12 mouse cellular contexts compared by ENCODE assay signal in genomic region chr11:79279732-79280405, GRCm38 (mm10). TPM values are rescaled to one million over a fixed set of nuclear protein-coding genes. Genes with fewer than 3 reads are reported as not detected.
DNase-seq lines count a peak whose midpoint lies in the region; ATAC-seq and TF ChIP-seq lines count a peak whose summit lies in the region.
"Had no signal": no experiment of that assay in that cellular context is flagged by ENCODE, and none has a peak within 500 bp of the region (broad histone marks: within the 10 kb centered on the region; RNA-seq: fewer than 3 reads in every experiment).

No protein-coding gene starts in this region.

- H3K27me3 ChIP-seq in intestine, embryonic 14.5 days (replicated peaks; ENCODE audit: control insufficient read depth, insufficient read depth, low read length), result no peaks in the 10 kb centered on the region
- no peaks in the 10 kb centered on the region for H3K27me3 ChIP-seq in intestine, postnatal 0 days (replicated peaks; ENCODE audit: control insufficient read depth, insufficient read depth, low read length)
- no peaks in the 10 kb centered on the region for H3K27me3 ChIP-seq in embryonic facial prominence, embryonic 10.5 days (replicated peaks; ENCODE audit: low read depth, poor library complexity, severe bottlenecking)
- H3K27me3 ChIP-seq in hindbrain, embryonic 12.5 days, result no peaks in the 10 kb centered on the region
- H3K27me3 ChIP-seq: neural tube, embryonic 12.5 days had no signal

- H3K4me2 ChIP-seq in intestine, embryonic 14.5 days (ENCODE audit: low read length), result no peak overlapping the region
- no peak overlapping the region for H3K4me2 ChIP-seq in intestine, postnatal 0 days (replicated peaks; ENCODE audit: low read depth)
- no peak overlapping the region for H3K4me2 ChIP-seq in hindbrain, embryonic 12.5 days (replicated peaks)
- H3K4me2 ChIP-seq: neural tube, embryonic 12.5 days had no signal

- WGBS in intestine, embryonic 14.5 days, result 33% methylated on average over 2 of the region's 2 CpGs
- WGBS in intestine, postnatal 0 days, result 48% methylated on average over 2 of the region's 2 CpGs
- 40% methylated on average over 2 of the region's 2 CpGs for WGBS in embryonic facial prominence, embryonic 10.5 days
- WGBS in hindbrain, embryonic 12.5 days, result 58% methylated on average over 2 of the region's 2 CpGs

- H3K36me3 ChIP-seq in intestine, embryonic 14.5 days (ENCODE audit: control insufficient read depth, insufficient read depth, low read length), result no peaks in the 10 kb centered on the region
- H3K36me3 ChIP-seq in intestine, postnatal 0 days (ENCODE audit: control insufficient read depth, insufficient read depth), result no peaks in the 10 kb centered on the region
- no peaks in the 10 kb centered on the region for H3K36me3 ChIP-seq in embryonic facial prominence, embryonic 10.5 days (replicated peaks)
- H3K36me3 ChIP-seq in hindbrain, embryonic 12.5 days, result no peaks in the 10 kb centered on the region
- H3K36me3 ChIP-seq: neural tube, embryonic 12.5 days had no signal

- no peak overlapping the region for H3K4me3 ChIP-seq in intestine, embryonic 14.5 days (ENCODE audit: low read depth, low read length)
- no peak overlapping the region for H3K4me3 ChIP-seq in intestine, postnatal 0 days (ENCODE audit: low read depth, low read length)
- H3K4me3 ChIP-seq in embryonic facial prominence, embryonic 10.5 days, result no peak overlapping the region
- H3K4me3 ChIP-seq in hindbrain, embryonic 12.5 days, result no peak overlapping the region
- H3K4me3 ChIP-seq: neural tube, embryonic 12.5 days had no signal

- no peak for TF ChIP-seq CTCF in intestine, postnatal 0 days (IDR thresholded peaks at IDR 0.05; ENCODE audit: low read depth)

- H3K27ac ChIP-seq in intestine, embryonic 14.5 days (ENCODE audit: low read depth), result peak overlapping the region; percentile 69
- H3K27ac ChIP-seq in intestine, postnatal 0 days (ENCODE audit: low read depth, low read length), result no peak overlapping the region
- H3K27ac ChIP-seq in embryonic facial prominence, embryonic 10.5 days (replicated peaks), result peak overlapping the region; percentile 69
- peak overlapping the region; percentile 65 for H3K27ac ChIP-seq in hindbrain, embryonic 12.5 days
- H3K27ac ChIP-seq: neural tube, embryonic 12.5 days had no signal

- no peaks in the 10 kb centered on the region for H3K9me3 ChIP-seq in intestine, embryonic 14.5 days (ENCODE audit: control insufficient read depth, low read length)
- H3K9me3 ChIP-seq in intestine, postnatal 0 days (ENCODE audit: control insufficient read depth), result no peaks in the 10 kb centered on the region
- 0 out of 2 replicates have a peak, but pooled peaks cover 10% of the 10 kb centered on the region for H3K9me3 ChIP-seq in embryonic facial prominence, embryonic 10.5 days
- no peaks in the 10 kb centered on the region; the same call in 1 of the 2 replicates for H3K9me3 ChIP-seq in hindbrain, embryonic 12.5 days (replicated peaks)
- H3K9me3 ChIP-seq: neural tube, embryonic 12.5 days had no signal

- peak; percentile 36; the same call in 1 of the 2 replicates for ATAC-seq in intestine, embryonic 14.5 days (replicated peaks; ENCODE audit: low FRiP score, low TSS enrichment, low read depth)
- ATAC-seq in intestine, postnatal 0 days, result no peak
- ATAC-seq in hindbrain, embryonic 12.5 days (ENCODE audit: low FRiP score), result no peak

- DNase-seq in intestine, embryonic 14.5 days (ENCODE audit: low spot score), result no peak
- DNase-seq in 3T3-L1 (ENCODE audit: low read depth, low spot score), result peak; percentile 70
- peak; percentile 43 for DNase-seq in embryonic facial prominence, embryonic 10.5 days (ENCODE audit: low spot score)
- DNase-seq in layer of hippocampus, postnatal 36 days, result no peak
- no peak for DNase-seq in right cerebral cortex, postnatal 4 days
- no peak for DNase-seq in cerebellum, adult 8-10 months
- DNase-seq: adrenal gland, postnatal 25 days; kidney, adult 2 months had no signal

- no peak overlapping the region for H3K9ac ChIP-seq in intestine, embryonic 14.5 days (ENCODE audit: low read length)
- no peak overlapping the region for H3K9ac ChIP-seq in intestine, postnatal 0 days (ENCODE audit: low read depth, low read length)
- H3K9ac ChIP-seq in hindbrain, embryonic 12.5 days, result no peak overlapping the region
- H3K9ac ChIP-seq: neural tube, embryonic 12.5 days had no signal

- H3K4me1 ChIP-seq in intestine, embryonic 14.5 days (replicated peaks; ENCODE audit: control insufficient read depth, insufficient read depth, low read length), result peaks cover 8% of the 10 kb centered on the region
- H3K4me1 ChIP-seq in intestine, postnatal 0 days (replicated peaks; ENCODE audit: control insufficient read depth, insufficient read depth, low read length), result no peaks in the 10 kb centered on the region
- peaks cover 18% of the 10 kb centered on the region for H3K4me1 ChIP-seq in embryonic facial prominence, embryonic 10.5 days
- peaks cover 7% of the 10 kb centered on the region; the same call in 1 of the 2 replicates for H3K4me1 ChIP-seq in hindbrain, embryonic 12.5 days
- H3K4me1 ChIP-seq: neural tube, embryonic 12.5 days had no signal

RNA-seq across cellular contexts. Expression of gene Gm9964, which starts 16.8 kb away (rescaled TPM):
- polyA plus RNA-seq in intestine, embryonic 14.5 days (2014; fragmentation: Nextera tagmentation; extraction: Ambion mirVana), result not detected in 2 replicates
- not detected in 2 replicates for polyA plus RNA-seq in intestine, postnatal 0 days (2015; fragmentation: Nextera tagmentation; extraction: Ambion mirVana)
- not detected in 2 replicates for polyA plus RNA-seq in embryonic facial prominence, embryonic 10.5 days (2016; fragmentation: Nextera tagmentation; extraction: Ambion mirVana)
- not detected in 2 replicates for polyA plus RNA-seq in hindbrain, embryonic 12.5 days (2016; fragmentation: Nextera tagmentation; extraction: Ambion mirVana)
- total RNA-seq in layer of hippocampus, postnatal 36 days (2021), result under 1 TPM in 1 of 2 experiments, not detected in 1; 0.50 TPM
- total RNA-seq: adrenal gland, postnatal 25 days had no signal
- polyA plus RNA-seq: kidney, adult 2 months; liver, embryonic 16.5 days; neural tube, embryonic 12.5 days had no signal

RNA-seq across cellular contexts. Expression of gene Wsb1, which starts 25.4 kb away (rescaled TPM):
- polyA plus RNA-seq in intestine, embryonic 14.5 days (2014; fragmentation: Nextera tagmentation; extraction: Ambion mirVana), result 282 and 315 TPM in 2 replicates
- polyA plus RNA-seq in intestine, postnatal 0 days (2015; fragmentation: Nextera tagmentation; extraction: Ambion mirVana), result 64.7 and 70.5 TPM in 2 replicates
- polyA plus RNA-seq in embryonic facial prominence, embryonic 10.5 days (2016; fragmentation: Nextera tagmentation; extraction: Ambion mirVana), result 270 and 301 TPM in 2 replicates
- polyA plus RNA-seq in hindbrain, embryonic 12.5 days (2016; fragmentation: Nextera tagmentation; extraction: Ambion mirVana), result 552 and 643 TPM in 2 replicates
- 10 to 100 TPM; 77.1 to 81.3 TPM for total RNA-seq in layer of hippocampus, postnatal 36 days (2021)

RNA-seq across cellular contexts. Expression of gene Nf1, which starts 59.6 kb away (rescaled TPM):
- 10.0 and 10.9 TPM in 2 replicates for polyA plus RNA-seq in intestine, embryonic 14.5 days (2014; fragmentation: Nextera tagmentation; extraction: Ambion mirVana)
- 6.3 and 8.3 TPM in 2 replicates for polyA plus RNA-seq in intestine, postnatal 0 days (2015; fragmentation: Nextera tagmentation; extraction: Ambion mirVana)
- polyA plus RNA-seq in embryonic facial prominence, embryonic 10.5 days (2016; fragmentation: Nextera tagmentation; extraction: Ambion mirVana), result 6.5 and 7.7 TPM in 2 replicates
- polyA plus RNA-seq in hindbrain, embryonic 12.5 days (2016; fragmentation: Nextera tagmentation; extraction: Ambion mirVana), result 8.9 and 9.5 TPM in 2 replicates
- 100 to 1,000 TPM; 116 to 123 TPM for total RNA-seq in layer of hippocampus, postnatal 36 days (2021)

Comparison
In these comparisons a context has a peak if more than half of its experiments do, and no peak if none do; other contexts are left out.
1. DNase-seq: peak in 3T3-L1 (single experiment) and embryonic facial prominence, embryonic 10.5 days (single experiment); none in intestine, embryonic 14.5 days (single experiment), layer of hippocampus, postnatal 36 days (0 of 2), right cerebral cortex, postnatal 4 days (single experiment) and cerebellum, adult 8-10 months (single experiment).